18 mouse cellular contexts compared by ENCODE assay signal in genomic region chr1:188385180-188385579, GRCm38 (mm10).
DNase-seq lines count a peak whose midpoint lies in the region; ATAC-seq and TF ChIP-seq lines count a peak whose summit lies in the region.
"Had no signal": no experiment of that assay in that cellular context is flagged by ENCODE, and none has a peak within 500 bp of the region (broad histone marks: within the 10 kb centered on the region; RNA-seq: fewer than 3 reads in every experiment).

No protein-coding gene starts in this region.

- peaks cover 37% of the 10 kb centered on the region for H3K4me1 ChIP-seq in heart, embryonic 13.5 days
- H3K4me1 ChIP-seq in midbrain, postnatal 0 days (ENCODE audit: insufficient read depth, low read length): no peaks in the 10 kb centered on the region
- H3K4me1 ChIP-seq in midbrain, embryonic 14.5 days (ENCODE audit: control insufficient read depth, insufficient read depth, low read length): no peaks in the 10 kb centered on the region
- peaks cover 48% of the 10 kb centered on the region for H3K4me1 ChIP-seq in liver, embryonic 12.5 days
- H3K4me1 ChIP-seq: forebrain, embryonic 12.5 days; limb, embryonic 15.5 days had no signal

- no peak overlapping the region for H3K9ac ChIP-seq in heart, embryonic 13.5 days
- H3K9ac ChIP-seq in midbrain, postnatal 0 days (replicated peaks; ENCODE audit: low read length, poor library complexity, severe bottlenecking): no peak overlapping the region
- H3K9ac ChIP-seq in midbrain, embryonic 14.5 days (replicated peaks; ENCODE audit: low read length): no peak overlapping the region
- H3K9ac ChIP-seq in liver, embryonic 12.5 days: no peak overlapping the region
- H3K9ac ChIP-seq: forebrain, embryonic 12.5 days; limb, embryonic 15.5 days had no signal

- H3K36me3 ChIP-seq in heart, embryonic 13.5 days: no peaks in the 10 kb centered on the region
- no peaks in the 10 kb centered on the region for H3K36me3 ChIP-seq in midbrain, postnatal 0 days (ENCODE audit: insufficient read depth, low read length)
- no peaks in the 10 kb centered on the region for H3K36me3 ChIP-seq in midbrain, embryonic 14.5 days (ENCODE audit: control insufficient read depth, insufficient read depth, low read length)
- H3K36me3 ChIP-seq in liver, embryonic 12.5 days: no peaks in the 10 kb centered on the region
- H3K36me3 ChIP-seq: embryonic facial prominence, embryonic 10.5 days; forebrain, embryonic 12.5 days; limb, embryonic 15.5 days; midbrain, embryonic 10.5 days had no signal

- peak; percentile 17; the same call in 1 of the 2 replicates for TF ChIP-seq CTCF in midbrain, postnatal 0 days (IDR thresholded peaks at IDR 0.05)

- WGBS in heart, embryonic 13.5 days: 42% methylated on average over 1 of the region's 1 CpGs
- WGBS in midbrain, postnatal 0 days: 72% methylated on average over 1 of the region's 1 CpGs
- WGBS in midbrain, embryonic 14.5 days: 71% methylated on average over 1 of the region's 1 CpGs
- 25% methylated on average over 1 of the region's 1 CpGs for WGBS in liver, embryonic 12.5 days (ENCODE audit: insufficient replicate concordance)

- H3K9me3 ChIP-seq in heart, embryonic 13.5 days: no peaks in the 10 kb centered on the region
- no peaks in the 10 kb centered on the region for H3K9me3 ChIP-seq in midbrain, postnatal 0 days (ENCODE audit: low read length)
- no peaks in the 10 kb centered on the region for H3K9me3 ChIP-seq in midbrain, embryonic 14.5 days (ENCODE audit: control insufficient read depth, low read length)
- no peaks in the 10 kb centered on the region for H3K9me3 ChIP-seq in liver, embryonic 12.5 days (replicated peaks)
- H3K9me3 ChIP-seq: embryonic facial prominence, embryonic 10.5 days; forebrain, embryonic 12.5 days; limb, embryonic 15.5 days; midbrain, embryonic 10.5 days had no signal

- peak overlapping the region; percentile 31; the same call in 1 of the 2 replicates for H3K27ac ChIP-seq in heart, embryonic 13.5 days (replicated peaks)
- H3K27ac ChIP-seq in midbrain, postnatal 0 days (ENCODE audit: low read depth, low read length): no peak overlapping the region
- H3K27ac ChIP-seq in midbrain, embryonic 14.5 days (replicated peaks; ENCODE audit: low read depth, low read length): no peak overlapping the region
- peak overlapping the region; percentile 91 for H3K27ac ChIP-seq in liver, embryonic 12.5 days
- H3K27ac ChIP-seq: embryonic facial prominence, embryonic 10.5 days; forebrain, embryonic 12.5 days; limb, embryonic 15.5 days; midbrain, embryonic 10.5 days had no signal

- H3K27me3 ChIP-seq in heart, embryonic 13.5 days (replicated peaks): no peaks in the 10 kb centered on the region
- no peaks in the 10 kb centered on the region for H3K27me3 ChIP-seq in midbrain, postnatal 0 days (ENCODE audit: insufficient read depth, low read length)
- no peaks in the 10 kb centered on the region for H3K27me3 ChIP-seq in midbrain, embryonic 14.5 days (ENCODE audit: control insufficient read depth, insufficient read depth, low read length)
- H3K27me3 ChIP-seq in liver, embryonic 12.5 days (replicated peaks): no peaks in the 10 kb centered on the region
- H3K27me3 ChIP-seq: limb, embryonic 15.5 days had no signal

- DNase-seq in heart, adult 11 months: no peak
- DNase-seq in midbrain, postnatal 0 days (ENCODE audit: low spot score): no peak
- DNase-seq in midbrain, embryonic 14.5 days: no peak
- DNase-seq in urinary bladder, postnatal 36 days (ENCODE audit: low spot score in 2 of 2): no peak
- no peak for DNase-seq in ovary, postnatal 14 days (ENCODE audit: low spot score)
- DNase-seq: adrenal gland, adult 2 months; B cell, adult 2 months; gastrocnemius, postnatal 14 days; heart, postnatal 4 days; kidney, postnatal 36 days; right cerebral cortex, postnatal 4 days; thymus, adult 2 months had no signal

- no peak for ATAC-seq in heart, embryonic 13.5 days (ENCODE audit: extremely low read depth, insufficient number of reproducible peaks, low FRiP score, low TSS enrichment)
- ATAC-seq in midbrain, postnatal 0 days (ENCODE audit: low FRiP score): no peak
- ATAC-seq in midbrain, embryonic 14.5 days (ENCODE audit: low FRiP score, low TSS enrichment): no peak
- ATAC-seq in liver, embryonic 12.5 days: no peak

- no peak overlapping the region for H3K4me3 ChIP-seq in heart, embryonic 13.5 days
- no peak overlapping the region for H3K4me3 ChIP-seq in midbrain, postnatal 0 days (ENCODE audit: low read depth, low read length)
- H3K4me3 ChIP-seq in midbrain, embryonic 14.5 days (replicated peaks; ENCODE audit: low read depth, low read length): no peak overlapping the region
- no peak overlapping the region for H3K4me3 ChIP-seq in liver, embryonic 12.5 days
- H3K4me3 ChIP-seq: embryonic facial prominence, embryonic 10.5 days; forebrain, embryonic 12.5 days; limb, embryonic 15.5 days; midbrain, embryonic 10.5 days had no signal

- H3K4me2 ChIP-seq in heart, embryonic 13.5 days: no peak overlapping the region
- H3K4me2 ChIP-seq in midbrain, postnatal 0 days (ENCODE audit: low read depth, low read length, poor library complexity, severe bottlenecking): no peak overlapping the region
- no peak overlapping the region for H3K4me2 ChIP-seq in midbrain, embryonic 14.5 days (ENCODE audit: low read length)
- no peak overlapping the region for H3K4me2 ChIP-seq in liver, embryonic 12.5 days
- H3K4me2 ChIP-seq: forebrain, embryonic 12.5 days; limb, embryonic 15.5 days had no signal

Comparison
In these comparisons a context has a peak if more than half of its experiments do, and no peak if none do; other contexts are left out.
1. H3K27ac ChIP-seq: peak in heart, embryonic 13.5 days (single experiment) and liver, embryonic 12.5 days (single experiment); none in midbrain, postnatal 0 days (single experiment) and midbrain, embryonic 14.5 days (single experiment).